Mouse (Mus musculus) CH12.LX (cell line): ENCODE data around the gene Kcnj6. TPM values are rescaled to one million over a fixed set of nuclear protein-coding genes. Genes with fewer than 3 reads are reported as not detected.

ENCODE experiments used
- DNase-seq: peaks from one replicate; pipeline ENCODE4 v3.0.0-alpha.2; 2013; ENCODE audit errors: extremely low read depth
- H3K27ac ChIP-seq: 2 replicates; pipeline ENCODE4 v1.5.1; 2012; ENCODE audit warnings: low read depth, mild to moderate bottlenecking, control low read depth, moderate library complexity; ENCODE audit not compliant: insufficient read depth
- H3K27me3 ChIP-seq: replicated peaks from 2 replicates; pipeline ENCODE3; 2012; ENCODE audit warnings: inconsistent platforms
- H3K36me3 ChIP-seq, 2 experiments: replicated peaks in 1 of 2; 2 replicates each; pipeline versions ENCODE3 to v1.6.1; 2012; ENCODE audit warnings: inconsistent platforms in 1 of 2, low read length in 1 of 2, mild to moderate bottlenecking in 1 of 2, mixed read lengths in 1 of 2, moderate library complexity in 1 of 2; ENCODE audit not compliant: control insufficient read depth in 1 of 2, insufficient read depth in 1 of 2
- H3K4me1 ChIP-seq, 2 experiments: 2 replicates each; pipeline ENCODE4 v1.6.1; 2012; ENCODE audit warnings: inconsistent platforms in 1 of 2, moderate library complexity in 1 of 2; ENCODE audit not compliant: insufficient read depth in 2 of 2, control insufficient read depth in 1 of 2
- H3K4me2 ChIP-seq: 2 replicates; pipeline ENCODE4 v1.6.1; 2012; ENCODE audit warnings: low read depth, mild to moderate bottlenecking, control low read depth; ENCODE audit not compliant: poor library complexity, insufficient read depth, severe bottlenecking
- H3K4me3 ChIP-seq, 3 experiments: fragments of 150-350 bp in 1 of 3; sonication (generic) in 1 of 3; replicated peaks in 1 of 3; 2 replicates each; pipeline versions ENCODE3 to v1.5.1; 2011 to 2012; ENCODE audit warnings: low read depth in 2 of 3, low read length in 2 of 3, mild to moderate bottlenecking in 2 of 3, moderate library complexity in 2 of 3, control low read depth in 1 of 3, improper control_type of control experiment in 1 of 3, inconsistent platforms in 1 of 3, mixed read lengths in 1 of 3; ENCODE audit not compliant: poor library complexity in 1 of 3
- H3K79me2 ChIP-seq: replicated peaks from 2 replicates; pipeline ENCODE4 v1.6.1; 2012; ENCODE audit warnings: mild to moderate bottlenecking, moderate library complexity; ENCODE audit not compliant: control insufficient read depth, poor library complexity, insufficient read depth, severe bottlenecking; ENCODE audit errors: extremely low read depth
- H3K9ac ChIP-seq: 2 replicates; pipeline ENCODE4 v1.6.1; 2012; ENCODE audit warnings: low read depth, mild to moderate bottlenecking, control low read depth, moderate library complexity; ENCODE audit not compliant: insufficient read depth
- H3K9me3 ChIP-seq: replicated peaks from 2 replicates; pipeline ENCODE3; 2012; ENCODE audit warnings: low read length, inconsistent platforms, mixed read lengths
- CHD2 ChIP-seq: IDR thresholded peaks from 2 replicates; pipeline ENCODE4 v1.6.1; 2011; ENCODE audit warnings: low read length, improper control_type of control experiment
- CTCF ChIP-seq, 2 experiments: IDR thresholded peaks in 1 of 2; conservative IDR thresholded peaks in 1 of 2; 2 replicates each; pipeline ENCODE4 v1.5.1; 2011 to 2012; ENCODE audit warnings: low read depth in 2 of 2, low read length in 2 of 2, improper control_type of control experiment in 1 of 2, inconsistent platforms in 1 of 2, mild to moderate bottlenecking in 1 of 2, moderate library complexity in 1 of 2
- ELF1 ChIP-seq: IDR thresholded peaks from 2 replicates; pipeline ENCODE4 v1.6.1; 2014; ENCODE audit warnings: low read depth, mild to moderate bottlenecking, inconsistent platforms, low read length, improper control_type of control experiment
- ETS1 ChIP-seq: conservative IDR thresholded peaks from 2 replicates; pipeline ENCODE4 v1.6.1; 2012; ENCODE audit warnings: low read depth, mild to moderate bottlenecking, inconsistent platforms, low read length, improper control_type of control experiment, moderate library complexity
- GABPA ChIP-seq: IDR thresholded peaks from 2 replicates; pipeline ENCODE4 v1.6.1; 2012; ENCODE audit warnings: low read depth, low read length, improper control_type of control experiment, inconsistent platforms; ENCODE audit not compliant: insufficient replicate concordance
- HCFC1 ChIP-seq: IDR thresholded peaks from 2 replicates; pipeline ENCODE4 v1.6.1; 2012; ENCODE audit warnings: low read depth, mild to moderate bottlenecking, inconsistent platforms, low read length, improper control_type of control experiment
- IRF4 ChIP-seq: IDR thresholded peaks from 2 replicates; pipeline ENCODE4 v1.6.1; 2014; ENCODE audit warnings: low read depth, mild to moderate bottlenecking, inconsistent platforms, low read length, improper control_type of control experiment
- JUND ChIP-seq: conservative IDR thresholded peaks from 2 replicates; pipeline ENCODE4 v1.6.1; 2011; ENCODE audit warnings: low read depth, low read length, improper control_type of control experiment
- KAT2A ChIP-seq: IDR thresholded peaks from 2 replicates; pipeline ENCODE4 v1.6.1; 2012; ENCODE audit warnings: low read length, improper control_type of control experiment, inconsistent platforms; ENCODE audit not compliant: insufficient replicate concordance
- MXI1 ChIP-seq: IDR thresholded peaks from 2 replicates; pipeline ENCODE4 v1.6.1; 2011; ENCODE audit warnings: mild to moderate bottlenecking, low read depth, low read length, improper control_type of control experiment
- NELFE ChIP-seq: IDR thresholded peaks from 2 replicates; pipeline ENCODE4 v1.6.1; 2011; ENCODE audit warnings: low read depth, low read length, improper control_type of control experiment
- NRF1 ChIP-seq: IDR thresholded peaks from 2 replicates; pipeline ENCODE4 v1.6.1; 2014; ENCODE audit warnings: low read depth, mild to moderate bottlenecking, inconsistent platforms, low read length, improper control_type of control experiment, moderate library complexity
- PAX5 ChIP-seq: IDR thresholded peaks from 2 replicates; pipeline ENCODE4 v1.6.1; 2012; ENCODE audit warnings: low read length, inconsistent platforms, mixed read lengths
- POLR2A ChIP-seq: IDR thresholded peaks from 2 replicates; pipeline ENCODE4 v1.6.1; 2011; ENCODE audit warnings: low read depth, mild to moderate bottlenecking, improper control_type of control experiment, low read length
- POLR2AphosphoS2 ChIP-seq: IDR thresholded peaks from 2 replicates; pipeline ENCODE4 v1.6.1; 2011; ENCODE audit warnings: low read depth, low read length, improper control_type of control experiment
- RAD21 ChIP-seq: IDR thresholded peaks from 2 replicates; pipeline ENCODE4 v1.6.1; 2011; ENCODE audit warnings: low read depth, mild to moderate bottlenecking, low read length, improper control_type of control experiment, moderate library complexity
- RCOR1 ChIP-seq: conservative IDR thresholded peaks from 2 replicates; pipeline ENCODE4 v1.6.1; 2012; ENCODE audit warnings: low read depth, mild to moderate bottlenecking, inconsistent platforms, low read length, improper control_type of control experiment
- SIN3A ChIP-seq: IDR thresholded peaks from 2 replicates; pipeline ENCODE4 v1.6.1; 2012; ENCODE audit warnings: low read length, improper control_type of control experiment, inconsistent platforms
- TCF12 ChIP-seq: IDR thresholded peaks from 2 replicates; pipeline ENCODE4 v1.6.1; 2014; ENCODE audit warnings: low read depth, mild to moderate bottlenecking, inconsistent platforms, low read length, improper control_type of control experiment
- UBTF ChIP-seq: IDR thresholded peaks from 2 replicates; pipeline ENCODE4 v1.6.1; 2012; ENCODE audit warnings: low read depth, mild to moderate bottlenecking, inconsistent platforms, low read length, improper control_type of control experiment, moderate library complexity
- USF2 ChIP-seq: conservative IDR thresholded peaks from 2 replicates; pipeline ENCODE4 v1.6.1; 2011; ENCODE audit warnings: low read depth, low read length, improper control_type of control experiment
- ZC3H11A ChIP-seq: IDR thresholded peaks from 2 replicates; pipeline ENCODE4 v1.6.1; 2012; ENCODE audit warnings: low read depth, mild to moderate bottlenecking, inconsistent platforms, low read length, improper control_type of control experiment
- ZKSCAN1 ChIP-seq: IDR thresholded peaks from 2 replicates; pipeline ENCODE4 v1.6.1; 2012; ENCODE audit warnings: low read depth, inconsistent platforms, low read length, improper control_type of control experiment, borderline replicate concordance
- ZNF384 ChIP-seq: IDR thresholded peaks from 2 replicates; pipeline ENCODE4 v1.6.1; 2012; ENCODE audit warnings: low read depth, low read length, improper control_type of control experiment, inconsistent platforms
- dilution Hi-C: fragments of 300-500 bp; cut with MboI; formaldehyde crosslinking; loops from 2 replicates; pipeline ENCODE4 v1.14.3; 2020; ENCODE audit warnings: low sequenced_read_pairs; ENCODE audit not compliant: extremely low pct_unique_long_range_greater_than_20kb, extremely low pct_ligation_motif_present
- in situ Hi-C: fragments of 300-500 bp; cut with MboI; formaldehyde crosslinking; loops from 3 replicates; pipeline ENCODE4 v1.14.3; 2019; ENCODE audit warnings: low sequenced_read_pairs, low pct_ligation_motif_present, low pct_unique_long_range_greater_than_20kb, mixed read lengths
- polyA plus RNA-seq: library from polyadenylated mRNA; unstranded; fragments of >175 nt; gene quantifications from 2 replicates; pipeline ENCODE4 v1.2.1, GENCODE M21; 2012; ENCODE audit warnings: low read depth; ENCODE audit not compliant: insufficient read length
- total RNA-seq, 2 experiments: library from RNA; depleted of rRNA; stranded (reverse); fragments of 300-350 nt in 1 of 2; fragments of >200 nt in 1 of 2; gene quantifications; 2 replicates each; pipeline ENCODE4 v1.2.3; 2012 to 2014

The Kcnj6 gene
- total and polyA plus RNA-seq, 3 experiments = not detected

DNA sequence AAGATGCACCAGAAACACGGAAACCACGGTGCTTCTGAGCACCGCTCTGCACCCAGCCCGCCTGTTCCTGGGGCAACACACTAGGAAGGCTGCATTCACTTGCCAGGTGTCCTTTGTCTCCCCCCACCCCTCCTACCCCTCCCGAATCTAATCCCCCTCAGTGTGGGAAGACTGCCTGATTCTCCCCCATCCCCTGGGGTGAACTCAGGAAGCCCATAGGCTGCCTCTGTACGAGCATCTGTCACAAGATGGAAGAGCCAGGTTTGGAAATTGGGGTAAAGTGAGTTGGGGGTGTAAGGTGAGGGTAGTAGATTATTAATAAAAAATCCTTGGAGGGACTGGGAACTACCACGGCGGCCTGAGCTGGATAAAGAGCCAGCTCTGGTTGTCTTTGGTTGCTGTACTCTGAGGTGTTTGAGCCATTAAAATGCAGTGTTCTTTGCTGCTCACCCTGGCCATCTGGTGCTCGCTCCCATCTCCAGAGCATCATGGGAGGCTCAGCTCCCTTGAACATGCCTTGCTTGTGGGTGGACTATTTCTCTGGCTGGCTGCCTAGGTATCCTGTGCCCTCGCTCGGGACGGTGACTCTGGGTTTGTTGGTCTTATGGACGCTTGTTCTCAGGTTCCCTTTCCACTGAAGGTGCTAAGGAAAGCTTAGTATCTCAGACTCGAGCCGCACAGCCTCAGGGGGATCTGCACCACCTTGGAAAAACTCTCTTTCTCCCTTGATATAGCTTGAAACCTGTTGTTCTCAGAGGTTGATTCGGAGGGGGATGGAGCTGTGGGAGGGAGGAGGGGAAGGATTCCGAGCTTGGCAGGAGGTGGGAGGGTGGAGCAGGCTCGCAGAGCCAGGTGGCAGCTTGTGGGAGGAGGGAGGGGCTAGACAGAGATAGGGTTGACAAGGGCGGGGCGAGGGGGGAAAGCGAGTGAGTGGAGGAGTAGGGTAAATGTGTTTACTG is 65.9 kb downstream of the Kcnj6 start:
- H3K27ac ChIP-seq = no peak overlapping the region
- no peak for DNase-seq
- no peak overlapping the region for H3K9ac ChIP-seq
- peak overlapping the region; percentile 9; the same call in 1 of the 2 replicates for H3K4me2 ChIP-seq
- H3K27me3 ChIP-seq = peaks cover 26% of the 10 kb centered on the region
- TF ChIP-seq ZKSCAN1 = no peak
- TF ChIP-seq SIN3A = no peak
- TF ChIP-seq PAX5 = no peak
- TF ChIP-seq JUND = no peak
- no peak for TF ChIP-seq RCOR1
- no peak for TF ChIP-seq KAT2A
- no peak for TF ChIP-seq MXI1
- TF ChIP-seq USF2 = no peak
- no peak for TF ChIP-seq TCF12
- no peak for TF ChIP-seq ETS1
- TF ChIP-seq UBTF = no peak
- no peak for TF ChIP-seq GABPA
- TF ChIP-seq ELF1 = no peak
- no peak for TF ChIP-seq RAD21
- TF ChIP-seq POLR2AphosphoS2 = no peak
- no peak for TF ChIP-seq IRF4
- TF ChIP-seq, all 38 proteins: peak for 0
- Histone ChIP-seq H3K4me1 (no peaks in the 10 kb centered on the region), H3K79me2 (no peaks in the 10 kb centered on the region), H3K36me3 (no peaks in the 10 kb centered on the region), H3K9me3 (no peaks in the 10 kb centered on the region), H3K4me3 (no peak overlapping the region)
- dilution Hi-C loops (no loop called here), in situ Hi-C loops (no loop called here)

DNA sequence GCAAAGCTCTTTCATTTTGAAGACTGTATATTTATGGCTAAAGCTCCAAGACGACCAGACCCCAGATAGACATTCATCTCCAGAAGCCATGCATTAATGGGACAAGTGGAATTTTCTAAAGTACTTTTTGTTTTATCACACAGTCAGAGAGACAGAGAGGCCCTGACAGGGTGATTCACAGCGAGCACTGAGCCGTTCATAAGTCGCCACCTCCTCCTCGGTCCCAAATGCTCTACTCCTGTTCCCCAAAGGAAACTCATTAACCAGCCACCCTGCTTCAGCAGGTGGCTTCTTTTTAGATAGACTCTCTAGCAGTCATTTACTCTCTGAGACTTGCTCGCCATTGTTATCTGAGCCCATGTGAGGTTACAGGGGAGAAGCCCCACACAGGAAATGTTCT is 72.1 kb downstream of the Kcnj6 start:
- H3K9ac ChIP-seq = no peak overlapping the region
- H3K4me3 ChIP-seq = no peak overlapping the region
- H3K27ac ChIP-seq = no peak overlapping the region
- no peak for TF ChIP-seq TCF12
- TF ChIP-seq NELFE = no peak
- TF ChIP-seq RAD21 = no peak
- no peak for TF ChIP-seq UBTF
- no peak for TF ChIP-seq JUND
- no peak for TF ChIP-seq ETS1
- no peak for TF ChIP-seq ZNF384
- TF ChIP-seq ELF1 = no peak
- no peak for TF ChIP-seq NRF1
- TF ChIP-seq POLR2A = no peak
- TF ChIP-seq SIN3A = no peak
- TF ChIP-seq ZC3H11A = no peak
- TF ChIP-seq CHD2 = no peak
- no peak for TF ChIP-seq CTCF (conservative IDR thresholded peaks at IDR 0.05 in 1 of 2, IDR thresholded peaks at IDR 0.05 in 1 of 2; ENCODE audit: low read depth in 2 of 2, low read length in 2 of 2)
- TF ChIP-seq HCFC1 = no peak
- peak overlapping the region; percentile 44 for H3K4me2 ChIP-seq
- in situ Hi-C loops (no loop called here), dilution Hi-C loops (no loop called here)
- H3K4me1 ChIP-seq = peaks cover 1 to 3% of the 10 kb centered on the region in 2 experiments; a peak in 2 of 4 replicates
- H3K36me3 ChIP-seq = no peaks in the 10 kb centered on the region
- no peak for DNase-seq
- peaks cover 4% of the 10 kb centered on the region for H3K27me3 ChIP-seq
- no peaks in the 10 kb centered on the region for H3K79me2 ChIP-seq
- H3K9me3 ChIP-seq = no peaks in the 10 kb centered on the region
